Mouse (Mus musculus): ENCODE results near the gene Nos1ap. TPM values are rescaled to one million over a fixed set of nuclear protein-coding genes. Genes with fewer than 3 reads are reported as not detected.

The Nos1ap gene
- 1.6 and 3.5 TPM in 2 replicates for polyA plus RNA-seq (2011; ENCODE audit: insufficient read length, low read depth, missing spikeins)

DNA sequence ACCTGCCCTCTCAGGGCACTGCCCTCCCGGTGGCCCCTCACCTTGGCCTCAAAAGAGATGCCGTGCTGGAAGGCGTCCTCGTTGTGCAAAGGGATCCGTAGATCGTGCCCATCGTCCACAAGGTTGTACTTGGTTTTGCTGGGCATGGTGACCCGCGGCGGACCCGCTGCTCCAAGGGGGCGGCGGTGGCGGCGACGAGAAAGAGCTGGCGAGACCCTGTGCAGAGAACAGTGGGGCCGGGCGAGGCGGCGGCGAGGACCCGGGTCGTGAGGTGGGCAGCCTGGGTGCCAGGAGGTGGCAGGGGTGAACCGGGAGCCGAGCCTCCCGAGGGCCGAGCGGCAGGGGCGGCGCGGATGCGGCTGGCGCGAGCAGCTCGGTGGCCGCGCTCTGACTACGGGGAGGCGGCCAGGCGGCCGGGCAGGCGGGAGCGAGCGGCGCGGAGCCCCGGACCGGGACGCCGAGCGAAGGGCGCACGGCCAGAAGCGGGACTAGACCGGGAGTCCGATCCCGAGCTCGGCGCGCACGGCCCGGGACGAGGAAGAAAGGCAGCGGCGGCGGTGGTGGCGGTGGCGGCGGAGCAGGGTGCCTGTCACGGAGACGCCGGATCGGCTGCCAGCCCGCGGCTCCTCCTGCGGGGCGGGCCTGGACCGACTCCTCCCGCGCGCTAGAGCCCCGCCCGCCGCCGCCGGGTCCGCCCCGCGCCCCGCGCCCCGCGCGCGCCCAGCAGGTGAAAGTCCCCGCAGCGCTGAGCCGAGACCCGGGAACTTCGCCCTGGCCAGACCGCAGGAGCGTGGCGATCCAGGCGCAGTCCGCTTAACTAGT, at the start of gene Nos1ap:
Gene Nos1ap (minus strand): TSS at position 643 of the 822 bp plus-strand sequence.
- Histone ChIP-seq H3K27ac (ENCODE audit: insufficient read depth, low read length) (no peak within 1 kb of the TSS), H3K4me3 (ENCODE audit: insufficient read depth, low read length) (peak within 1 kb of the TSS; percentile 58), H3K4me1 (ENCODE audit: control insufficient read depth, insufficient read depth, low read length) (no peaks in the 10 kb centered on the region)
- peak; percentile 34; the same call in 1 of the 2 replicates for TF ChIP-seq POLR2A (IDR thresholded peaks at IDR 0.05; ENCODE audit: low read depth, low read length)
- TF ChIP-seq CTCF (IDR thresholded peaks at IDR 0.05; ENCODE audit: borderline replicate concordance, insufficient read depth, low read length): no peak

GRCm38 (mm10) chr1:170638941-170639340, 49.3 kb upstream of the Nos1ap start:
- no peak overlapping the region for H3K27ac ChIP-seq (ENCODE audit: insufficient read depth, low read length)
- no peak for TF ChIP-seq CTCF (IDR thresholded peaks at IDR 0.05; ENCODE audit: borderline replicate concordance, insufficient read depth, low read length)
- no peak for TF ChIP-seq POLR2A (IDR thresholded peaks at IDR 0.05; ENCODE audit: low read depth, low read length)
- no peak overlapping the region for H3K4me3 ChIP-seq (ENCODE audit: insufficient read depth, low read length)
- H3K4me1 ChIP-seq (ENCODE audit: control insufficient read depth, insufficient read depth, low read length): peaks cover 4% of the 10 kb centered on the region; the same call in 1 of the 2 replicates

DNA sequence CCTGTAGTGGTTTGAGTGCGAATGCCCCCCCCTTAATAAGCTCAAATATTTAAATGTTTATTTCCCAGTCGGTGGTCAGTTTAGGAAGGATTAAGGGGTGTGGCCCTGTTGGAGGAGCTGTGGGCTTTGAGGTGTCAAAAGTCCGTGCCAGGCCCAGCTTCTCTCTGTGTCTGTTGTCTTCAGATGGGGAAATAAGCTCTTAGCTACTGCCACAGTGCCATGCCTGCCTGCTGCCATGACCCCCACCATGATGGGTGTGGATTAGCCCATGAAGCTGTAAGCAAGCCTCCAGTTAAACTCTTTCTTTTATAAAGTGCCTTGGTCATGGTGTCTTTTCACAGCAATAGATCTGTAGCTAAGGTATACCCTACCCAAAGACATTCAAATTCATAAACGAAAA, 43.2 kb upstream of the Nos1ap start:
- Histone ChIP-seq H3K4me3 (ENCODE audit: insufficient read depth, low read length) (no peak overlapping the region), H3K27ac (ENCODE audit: insufficient read depth, low read length) (no peak overlapping the region), H3K4me1 (ENCODE audit: control insufficient read depth, insufficient read depth, low read length) (peaks cover 4% of the 10 kb centered on the region; the same call in 1 of the 2 replicates)
- TF ChIP-seq CTCF (IDR thresholded peaks at IDR 0.05; ENCODE audit: borderline replicate concordance, insufficient read depth, low read length): no peak
- TF ChIP-seq POLR2A (IDR thresholded peaks at IDR 0.05; ENCODE audit: low read depth, low read length): no peak

GRCm38 (mm10) chr1:170632385-170632784, 42.7 kb upstream of the Nos1ap start:
- no peak overlapping the region for H3K4me3 ChIP-seq (ENCODE audit: insufficient read depth, low read length)
- peaks cover 4% of the 10 kb centered on the region; the same call in 1 of the 2 replicates for H3K4me1 ChIP-seq (ENCODE audit: control insufficient read depth, insufficient read depth, low read length)
- H3K27ac ChIP-seq (ENCODE audit: insufficient read depth, low read length): no peak overlapping the region
- TF ChIP-seq POLR2A (IDR thresholded peaks at IDR 0.05; ENCODE audit: low read depth, low read length) (no peak), CTCF (IDR thresholded peaks at IDR 0.05; ENCODE audit: borderline replicate concordance, insufficient read depth, low read length) (peak; percentile 95)

GRCm38 (mm10) chr1:170631571-170631970, 41.9 kb upstream of the Nos1ap start:
- no peak overlapping the region for H3K27ac ChIP-seq (ENCODE audit: insufficient read depth, low read length)
- peaks cover 4% of the 10 kb centered on the region; the same call in 1 of the 2 replicates for H3K4me1 ChIP-seq (ENCODE audit: control insufficient read depth, insufficient read depth, low read length)
- no peak overlapping the region for H3K4me3 ChIP-seq (ENCODE audit: insufficient read depth, low read length)
- TF ChIP-seq POLR2A (IDR thresholded peaks at IDR 0.05; ENCODE audit: low read depth, low read length) (no peak), CTCF (IDR thresholded peaks at IDR 0.05; ENCODE audit: borderline replicate concordance, insufficient read depth, low read length) (no peak)

- Histone ChIP-seq H3K27ac (ENCODE audit: insufficient read depth, low read length) (no peak overlapping the region), H3K4me1 (ENCODE audit: control insufficient read depth, insufficient read depth, low read length) (peaks cover 2% of the 10 kb centered on the region; the same call in 1 of the 2 replicates), H3K4me3 (ENCODE audit: insufficient read depth, low read length) (no peak overlapping the region)
- TF ChIP-seq POLR2A (IDR thresholded peaks at IDR 0.05; ENCODE audit: low read depth, low read length) (no peak), CTCF (IDR thresholded peaks at IDR 0.05; ENCODE audit: borderline replicate concordance, insufficient read depth, low read length) (no peak)
These were observed 40.8 kb upstream of the Nos1ap start for GRCm38 (mm10) chr1:170630489-170630888.

GRCm38 (mm10) chr1:170623432-170623831, 33.8 kb upstream of the Nos1ap start:
- Histone ChIP-seq H3K27ac (ENCODE audit: insufficient read depth, low read length) (no peak overlapping the region), H3K4me1 (ENCODE audit: control insufficient read depth, insufficient read depth, low read length) (no peaks in the 10 kb centered on the region)
- TF ChIP-seq POLR2A (IDR thresholded peaks at IDR 0.05; ENCODE audit: low read depth, low read length): no peak
- no peak for TF ChIP-seq CTCF (IDR thresholded peaks at IDR 0.05; ENCODE audit: borderline replicate concordance, insufficient read depth, low read length)

DNA sequence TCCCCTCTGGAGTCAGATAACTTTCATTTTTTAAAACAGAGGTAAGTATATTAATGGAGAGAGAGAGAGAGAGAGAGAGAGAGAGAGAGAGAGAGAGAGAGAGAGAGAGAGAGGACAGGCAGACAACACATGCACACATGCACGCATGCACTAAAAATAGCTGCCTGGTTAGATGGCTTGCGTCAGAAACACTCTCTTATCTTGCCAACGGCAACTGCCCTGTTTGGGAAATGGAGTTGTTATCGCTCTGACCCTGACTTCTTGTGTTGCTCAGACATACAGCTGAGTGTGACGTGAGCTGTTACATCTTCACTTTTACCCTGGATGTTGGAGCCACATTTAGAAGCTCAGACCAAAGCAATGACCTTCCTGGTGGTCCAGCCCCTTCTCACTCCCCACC, 33.3 kb upstream of the Nos1ap start:
- Histone ChIP-seq H3K27ac (ENCODE audit: insufficient read depth, low read length) (no peak overlapping the region), H3K4me1 (ENCODE audit: control insufficient read depth, insufficient read depth, low read length) (no peaks in the 10 kb centered on the region), H3K4me3 (ENCODE audit: insufficient read depth, low read length) (no peak overlapping the region)
- TF ChIP-seq CTCF (IDR thresholded peaks at IDR 0.05; ENCODE audit: borderline replicate concordance, insufficient read depth, low read length) (no peak), POLR2A (IDR thresholded peaks at IDR 0.05; ENCODE audit: low read depth, low read length) (no peak)

More at GRCm38 (mm10) chr1:170623432-170623831, 33.8 kb upstream of the Nos1ap start:
- no peak overlapping the region for H3K4me3 ChIP-seq (ENCODE audit: insufficient read depth, low read length)

DNA sequence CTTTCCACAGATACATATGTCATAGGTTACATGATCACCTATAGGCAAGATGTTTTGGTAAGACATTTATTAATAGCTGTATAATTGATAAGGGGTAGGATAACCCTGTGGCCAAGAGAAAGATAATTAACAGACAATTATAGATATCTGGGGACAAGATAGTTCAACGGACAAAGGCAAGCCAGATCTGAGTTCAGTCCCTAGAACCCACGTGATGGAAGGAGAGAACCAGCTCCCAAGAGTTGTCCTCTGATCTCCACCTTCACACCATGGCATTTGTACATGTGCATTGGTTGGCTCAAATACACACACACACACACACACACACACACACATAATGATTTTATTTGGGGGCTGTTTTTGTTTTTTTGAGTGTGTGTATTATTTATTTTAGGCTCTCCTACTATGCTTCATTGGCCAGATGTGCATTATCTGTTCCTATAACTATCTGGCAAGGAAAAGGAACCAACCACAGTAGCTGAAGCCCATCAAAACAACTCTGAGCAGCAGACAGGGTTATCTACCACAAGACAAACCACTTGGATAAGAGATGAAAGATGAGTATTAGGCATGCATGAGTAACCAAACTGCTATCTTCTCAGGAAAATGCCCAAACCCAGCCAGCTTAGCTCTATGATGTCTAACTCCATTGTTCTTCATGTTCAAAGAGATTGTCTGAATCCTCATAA, 30.2 kb upstream of the Nos1ap start:
- H3K27ac ChIP-seq (ENCODE audit: insufficient read depth, low read length): no peak overlapping the region
- H3K4me3 ChIP-seq (ENCODE audit: insufficient read depth, low read length): no peak overlapping the region
- TF ChIP-seq CTCF (IDR thresholded peaks at IDR 0.05; ENCODE audit: borderline replicate concordance, insufficient read depth, low read length): no peak
- no peak for TF ChIP-seq POLR2A (IDR thresholded peaks at IDR 0.05; ENCODE audit: low read depth, low read length)
- H3K4me1 ChIP-seq (ENCODE audit: control insufficient read depth, insufficient read depth, low read length): no peaks in the 10 kb centered on the region

Data from embryonic fibroblast, embryonic 13.5 days (primary cell).